Mouse (Mus musculus) lung, postnatal 36 days (tissue): ENCODE results near the gene Gm10577.

Source experiments
- DNase-seq: peaks from one replicate; pipeline ENCODE4 v3.0.0; 2022; ENCODE audit warnings: mixed read lengths

Gm10577 gene

GRCm38 (mm10) chr4:101020596-101020995 is at the start of gene Gm10577:
Gene Gm10577, minus strand, starts transcription at chr4:101020696.
- no peak for DNase-seq

DNA sequence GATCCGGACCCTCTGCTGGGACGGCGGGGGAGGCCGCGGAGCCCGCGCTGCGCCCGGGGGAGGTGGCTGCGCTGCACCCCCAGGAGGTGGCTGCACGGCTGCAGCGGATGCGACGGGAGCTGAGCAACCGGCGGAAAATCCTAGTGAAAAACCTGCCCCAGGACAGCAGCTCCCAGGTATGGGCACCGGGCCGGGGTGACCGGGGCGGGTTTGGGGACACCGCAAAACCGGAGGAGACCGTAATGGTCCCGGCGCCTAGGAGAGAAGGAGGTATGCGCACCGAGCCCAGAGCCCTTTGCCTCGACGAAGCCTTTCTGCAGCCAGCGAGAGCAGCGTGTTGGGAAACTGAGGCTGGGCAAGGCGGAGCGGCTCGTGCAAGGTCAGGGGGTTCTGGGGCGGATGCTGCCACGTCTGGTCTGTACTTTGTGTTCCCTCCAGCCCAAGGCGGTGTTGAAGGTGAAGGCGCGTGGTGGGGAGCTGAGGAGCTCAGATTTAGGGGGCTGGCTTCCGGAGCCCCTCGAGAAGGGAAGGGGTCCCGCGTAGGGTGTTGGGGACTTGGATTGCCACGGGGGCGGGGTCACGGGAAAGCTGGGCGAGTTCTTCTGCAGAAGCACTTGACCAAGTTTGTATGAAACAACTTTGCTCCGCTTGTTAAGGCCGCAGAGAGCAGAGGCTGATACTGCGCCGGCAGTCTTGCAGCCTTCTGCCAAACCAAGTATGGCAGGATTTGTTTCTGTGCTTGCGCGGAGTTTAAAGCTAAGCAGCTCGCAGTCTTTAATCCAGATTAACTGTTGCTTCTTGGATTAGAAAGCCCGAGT is 48.9 kb upstream of the Gm10577 start:
- peak; percentile 42 for DNase-seq

GRCm38 (mm10) chr4:101068786-101069153 is 48.3 kb upstream of the Gm10577 start, which contains the start of gene Raver2:
Gene Raver2, plus strand, starts transcription at chr4:101068983.
- peak; percentile 59 for DNase-seq

GRCm38 (mm10) chr4:101066401-101066800 is 45.9 kb upstream of the Gm10577 start:
- DNase-seq: no peak

DNA sequence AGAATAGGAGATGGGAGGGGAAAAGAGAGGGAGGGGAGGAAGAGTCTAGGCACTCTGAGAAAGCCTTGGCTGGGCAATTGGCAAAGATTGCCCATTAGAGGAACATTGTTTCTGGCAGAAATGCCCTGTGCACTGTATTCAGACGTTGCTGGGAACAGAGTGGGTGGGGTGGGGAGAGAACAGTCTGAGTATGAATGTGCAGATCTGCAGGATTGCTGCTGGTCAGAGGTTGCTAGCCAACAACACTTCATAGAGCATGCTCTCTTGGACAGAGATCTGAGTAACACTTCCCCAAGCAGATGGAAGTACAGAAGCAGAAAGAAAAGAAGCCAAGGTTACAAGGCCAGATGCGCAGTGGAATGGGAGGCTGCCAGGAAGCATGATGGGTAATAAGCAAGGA is 41.6 kb upstream of the Gm10577 start:
- DNase-seq: peak; percentile 65

DNA sequence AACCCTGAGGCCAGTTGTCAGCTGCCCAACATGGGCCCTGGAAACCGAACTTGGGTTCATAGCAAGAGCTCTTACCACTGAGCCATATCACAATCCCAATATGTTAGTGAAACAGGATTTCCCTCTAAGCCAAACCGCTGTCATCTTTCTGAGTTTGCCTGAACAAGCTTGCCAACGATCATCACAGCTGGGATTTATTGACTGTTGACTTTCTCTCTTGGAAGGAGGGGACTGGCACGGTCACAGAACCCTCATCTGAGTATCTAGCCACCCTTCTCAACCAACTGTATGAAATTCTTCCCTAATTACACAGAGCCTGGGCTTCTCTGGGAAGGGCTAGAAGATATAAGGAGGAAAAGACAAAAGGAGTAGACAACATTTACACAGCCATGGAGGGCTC is 26.1 kb upstream of the Gm10577 start:
- DNase-seq: peak; percentile 47

DNA sequence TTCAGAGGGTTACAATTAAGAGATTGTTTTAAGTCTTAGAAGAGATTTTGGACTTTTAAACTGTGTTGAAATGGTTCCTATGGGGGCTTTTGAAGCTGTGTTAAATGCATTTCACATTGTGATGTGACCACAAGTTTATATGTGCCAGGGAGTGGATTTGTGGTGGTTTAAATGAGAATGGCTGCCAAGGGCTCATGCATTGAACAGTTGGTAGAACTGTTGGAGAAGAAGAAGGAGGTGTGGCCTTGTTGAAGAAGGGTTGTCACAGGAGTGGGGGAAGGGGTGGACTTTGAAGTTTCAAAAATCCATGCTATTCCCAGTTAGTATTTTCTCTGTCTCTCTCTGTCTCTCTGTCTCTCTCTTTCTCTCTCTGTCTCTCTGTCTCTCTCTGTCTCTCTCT is 23.7 kb upstream of the Gm10577 start:
- no peak for DNase-seq

DNA sequence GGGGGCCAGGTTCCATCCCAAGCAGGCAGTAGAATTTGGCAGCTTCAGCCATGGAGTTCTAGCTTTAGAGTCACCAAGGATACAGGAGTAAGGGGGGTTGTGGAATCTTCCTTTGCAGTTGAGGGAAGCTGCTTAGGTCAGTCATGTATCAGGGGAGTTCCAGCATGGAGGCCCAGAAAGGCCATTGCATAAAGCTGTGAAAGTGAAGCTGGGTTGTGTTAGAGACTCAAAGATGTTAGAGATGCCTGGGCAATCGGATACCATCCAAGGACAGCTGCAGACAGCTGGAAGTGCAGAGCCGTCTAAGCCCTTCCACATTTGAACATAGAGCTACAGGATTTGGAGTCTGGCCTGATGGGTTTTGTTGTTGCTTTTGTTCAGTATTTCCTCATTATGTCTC is 23.2 kb upstream of the Gm10577 start:
- peak; percentile 68 for DNase-seq

DNA sequence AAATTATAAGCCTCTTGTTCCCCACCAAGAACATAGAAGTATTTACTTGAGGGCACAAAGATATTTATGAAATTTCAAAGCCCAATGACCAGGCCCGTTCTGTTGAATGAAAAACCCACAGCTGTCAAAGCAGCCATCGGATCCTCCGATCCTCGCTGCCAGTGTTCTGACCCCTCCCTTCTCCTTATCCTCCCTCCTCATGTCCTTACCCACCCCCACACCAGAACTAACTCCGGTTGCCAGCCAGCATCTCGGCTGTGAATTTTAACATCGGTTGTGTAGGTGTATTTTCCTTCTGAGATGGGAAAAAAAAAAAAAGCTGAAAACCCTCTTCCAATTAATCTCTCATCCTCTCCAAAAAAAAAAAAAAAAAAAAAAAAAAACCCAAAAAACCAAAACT is 16.7 kb upstream of the Gm10577 start:
- DNase-seq: no peak

- no peak for DNase-seq
Measured at GRCm38 (mm10) chr4:101035131-101035530, 14.6 kb upstream of the Gm10577 start.

DNA sequence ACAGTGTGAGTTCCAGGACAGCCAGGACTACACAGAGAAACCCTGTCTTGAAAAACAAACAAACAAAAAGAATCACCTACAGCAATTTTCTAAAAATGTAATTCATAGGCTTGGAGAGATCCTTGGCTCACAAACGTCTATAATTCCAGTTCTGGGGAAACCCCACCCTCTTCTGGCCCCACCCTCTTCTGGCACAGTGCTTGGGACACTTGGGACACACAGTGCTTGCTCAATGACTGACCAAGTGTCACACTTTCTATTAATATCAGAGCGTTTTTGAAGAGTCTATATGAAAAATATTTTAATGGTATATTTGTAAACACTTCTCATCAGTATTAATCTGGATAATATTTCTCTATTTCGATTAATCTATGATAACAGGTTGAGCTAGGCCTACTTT is 12.6 kb upstream of the Gm10577 start:
- no peak for DNase-seq

DNA sequence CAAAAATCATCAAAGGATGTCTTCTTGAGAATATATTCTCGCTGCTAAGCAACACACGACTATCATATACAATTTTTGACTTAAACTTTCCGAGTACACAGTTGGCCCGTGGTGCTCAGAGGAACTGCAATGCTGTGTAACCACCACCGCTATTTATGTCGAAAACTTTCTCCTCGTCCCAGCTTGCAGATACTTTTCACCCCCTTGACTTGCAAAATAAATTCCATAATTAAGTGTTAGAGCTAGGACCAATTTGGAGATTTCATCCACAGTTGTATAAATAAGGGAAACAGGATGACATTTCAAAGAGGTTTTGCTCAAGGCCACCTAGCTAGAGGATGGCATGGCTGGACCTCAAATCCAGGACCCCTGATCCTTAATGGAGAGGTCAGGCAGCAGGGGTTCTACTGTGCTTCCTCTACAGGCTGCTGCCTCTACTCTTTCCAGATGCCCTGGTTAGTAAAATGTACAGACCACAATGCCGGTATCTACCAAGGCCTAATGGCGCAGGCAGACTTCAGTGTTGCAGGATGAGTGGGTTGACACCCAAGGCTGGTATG is 7.4 kb upstream of the Gm10577 start:
- peak; percentile 7 for DNase-seq

GRCm38 (mm10) chr4:101026995-101027394 is 6.5 kb upstream of the Gm10577 start:
- DNase-seq: peak; percentile 6

DNA sequence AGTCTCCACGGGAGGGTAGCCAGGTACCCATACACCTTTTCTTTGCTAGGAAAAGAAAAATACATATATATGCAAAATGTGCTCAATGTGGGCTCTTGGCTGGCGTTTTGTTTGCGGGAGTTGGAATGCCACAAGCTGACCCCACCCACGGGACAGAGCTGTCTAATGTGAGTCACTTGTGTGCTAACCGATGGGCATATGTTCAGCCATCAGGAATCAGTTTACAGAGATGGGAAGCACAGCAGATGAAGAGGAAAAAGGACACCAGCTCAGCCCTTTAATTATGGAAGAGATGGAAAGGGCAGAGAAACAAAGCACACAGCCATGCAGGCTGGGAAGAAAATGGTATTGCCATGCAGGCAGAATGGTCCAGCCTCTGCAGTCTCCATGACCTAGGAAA is 6.1 kb upstream of the Gm10577 start:
- no peak for DNase-seq

DNA sequence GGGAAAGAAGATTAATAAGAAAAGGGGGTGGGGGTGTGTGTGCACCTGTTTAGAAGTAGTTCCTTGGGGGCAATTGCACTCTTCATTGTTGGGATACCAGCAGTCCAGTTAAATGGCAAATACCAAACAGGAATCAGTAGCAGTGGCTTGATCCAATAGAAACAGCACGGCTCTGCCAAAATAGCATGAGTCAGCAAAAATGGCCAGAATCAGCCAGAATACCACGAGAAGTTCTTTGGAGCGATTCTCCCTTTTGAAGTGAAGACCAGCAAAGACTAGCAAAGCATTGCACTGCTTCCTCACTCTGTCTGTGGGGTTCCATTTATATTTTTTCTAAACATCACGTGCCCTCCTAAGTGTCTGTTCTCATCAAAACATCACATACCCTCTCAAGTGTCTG is 2.7 kb downstream of the Gm10577 start:
- no peak for DNase-seq

- no peak for DNase-seq
Measured at GRCm38 (mm10) chr4:101009092-101009491, 11.4 kb downstream of the Gm10577 start.

DNA sequence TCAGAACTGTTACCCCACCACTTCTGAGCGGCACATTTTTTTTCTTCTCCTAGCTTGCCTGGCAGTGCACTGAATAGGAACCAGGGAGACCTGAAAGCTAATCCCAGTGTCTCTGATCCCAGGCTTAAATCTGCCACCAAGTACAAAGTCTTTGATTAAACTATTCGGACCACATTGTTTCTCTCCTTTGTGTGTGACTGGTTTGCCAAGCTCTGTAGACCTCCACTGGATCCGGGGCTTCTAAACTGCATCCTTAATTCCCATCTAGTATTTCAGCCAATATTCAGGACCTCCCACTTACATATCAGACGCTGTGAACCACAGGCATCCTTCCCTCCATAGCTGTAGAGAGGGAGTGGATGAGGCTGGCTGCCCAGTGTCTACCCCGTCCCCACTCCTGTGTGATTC is 12.1 kb downstream of the Gm10577 start:
- DNase-seq: no peak

DNA sequence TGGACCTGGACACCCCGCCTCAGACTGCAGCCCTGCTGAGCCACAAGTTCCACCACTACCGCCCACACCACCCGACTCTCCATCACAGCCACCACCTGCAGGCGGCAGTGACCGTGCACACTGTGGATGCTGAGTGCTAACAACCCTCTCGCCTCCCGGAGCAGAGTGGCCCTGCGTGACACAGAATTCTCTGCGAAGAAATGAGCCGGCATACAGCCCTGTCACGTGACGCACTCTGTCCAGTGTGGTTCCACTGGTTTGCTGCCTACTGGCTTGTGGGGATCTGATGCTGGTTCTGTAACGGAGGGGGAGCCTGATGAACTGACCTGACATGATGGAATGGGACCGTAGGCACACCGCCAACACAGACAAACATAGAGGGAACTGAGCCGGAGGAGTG is 17.5 kb downstream of the Gm10577 start:
- DNase-seq: no peak

DNA sequence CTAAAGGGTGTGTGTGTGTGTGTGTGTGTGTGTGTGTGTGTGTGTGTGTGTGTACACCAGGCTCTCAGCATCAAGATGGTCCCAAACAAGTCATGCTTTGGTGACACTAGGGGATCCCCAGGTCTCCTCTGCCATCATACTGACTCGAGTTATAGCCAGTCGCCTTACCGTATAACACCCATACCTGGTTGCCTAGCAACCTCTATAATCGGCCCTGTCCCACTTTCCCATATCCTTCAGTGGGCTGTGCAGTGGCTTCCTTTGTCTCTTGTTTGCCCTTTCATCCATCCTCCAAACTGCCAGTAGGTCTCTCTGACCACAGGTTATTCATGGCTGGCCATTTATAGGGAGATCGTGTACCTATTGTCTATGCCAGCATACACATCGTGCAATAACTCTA is 19.4 kb downstream of the Gm10577 start:
- no peak for DNase-seq

DNA sequence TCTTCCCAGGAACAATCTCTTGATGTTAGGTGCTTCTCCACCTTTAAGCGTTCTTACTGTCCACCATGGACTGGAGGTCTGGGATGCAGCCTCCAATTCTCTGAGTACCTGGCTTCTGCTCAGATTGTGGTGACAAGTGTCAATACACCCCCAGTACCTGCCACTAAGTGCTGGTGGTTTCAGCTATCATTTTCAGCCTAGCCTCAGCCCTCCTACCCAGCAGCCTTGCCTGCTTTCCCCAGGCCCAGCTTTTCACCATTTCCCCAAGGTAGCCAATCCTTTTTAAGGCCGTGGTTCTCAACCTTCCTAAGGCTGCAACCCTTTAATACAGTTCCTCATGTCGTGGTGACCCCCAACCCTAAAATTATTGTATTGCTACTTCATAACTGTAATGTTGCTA is 19.9 kb downstream of the Gm10577 start:
- no peak for DNase-seq

DNA sequence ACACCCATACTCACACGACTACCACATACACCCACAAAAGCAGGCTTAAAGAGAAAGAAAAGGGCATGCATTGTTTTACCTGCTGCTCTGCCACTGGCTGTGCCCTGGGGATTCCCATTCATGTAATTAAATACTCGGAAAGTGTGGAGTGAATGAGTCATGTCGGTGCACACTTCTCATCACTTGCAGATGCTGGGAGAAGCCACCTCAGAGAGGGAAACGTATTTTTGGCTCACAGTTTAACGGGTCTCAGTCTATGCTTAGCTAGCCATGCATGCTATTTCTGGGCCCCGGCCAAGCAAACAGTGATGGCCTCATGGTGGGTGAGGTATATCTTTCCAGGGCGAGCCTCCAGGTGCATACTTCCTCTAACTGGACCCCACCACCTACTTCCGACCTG is 21.6 kb downstream of the Gm10577 start:
- DNase-seq: no peak

- peak; percentile 70 for DNase-seq
Measured at GRCm38 (mm10) chr4:100998145-100998544, 22.4 kb downstream of the Gm10577 start.

- DNase-seq: no peak
Measured at GRCm38 (mm10) chr4:100996060-100996651, 24.3 kb downstream of the Gm10577 start.

DNA sequence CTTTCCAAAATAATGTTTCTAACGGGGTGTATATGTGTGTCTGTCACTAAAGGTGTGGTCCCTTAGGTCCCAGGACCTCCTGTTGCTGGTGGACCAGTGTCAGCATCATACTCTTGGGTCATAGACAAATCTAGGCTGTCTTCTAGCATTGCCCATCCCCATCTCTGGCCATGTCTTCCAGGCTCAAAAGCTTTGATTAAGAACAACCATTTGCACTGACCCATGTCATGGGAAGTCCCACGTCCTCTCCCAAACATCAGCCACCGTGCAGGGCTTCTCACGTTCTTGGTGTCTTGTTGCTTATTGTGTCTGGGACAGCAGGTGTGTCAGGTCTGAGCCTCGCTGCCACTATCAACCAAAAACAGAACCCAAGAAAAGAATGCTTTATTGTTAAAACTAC is 24.9 kb downstream of the Gm10577 start:
- no peak for DNase-seq
